Mouse (Mus musculus): Measurements from ENCODE around the gene Furin. TPM values are rescaled to one million over a fixed set of nuclear protein-coding genes. Genes with fewer than 3 reads are reported as not detected.

Gene Furin
- total and polyA plus RNA-seq, 2 experiments from 2014 or later = 18.9 to 67.6 TPM

DNA sequence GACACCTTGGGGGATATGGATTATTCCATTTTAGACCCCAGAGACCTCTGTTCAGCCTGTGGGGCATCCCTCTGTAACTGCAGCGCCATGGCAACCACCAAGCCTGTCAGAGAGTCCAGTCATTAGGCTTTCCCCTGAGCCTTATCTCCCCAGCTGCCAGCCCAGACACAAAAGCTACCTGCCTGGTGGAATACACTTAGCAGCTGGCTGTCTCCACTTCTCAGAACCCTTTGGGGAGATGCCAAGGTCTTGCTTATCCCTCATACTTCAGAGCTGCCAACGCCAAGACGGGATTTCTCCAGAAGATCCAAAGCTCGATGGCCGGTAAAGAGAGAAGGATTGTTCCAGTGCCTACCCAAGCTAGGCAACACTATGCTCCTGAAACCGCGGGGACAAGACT, 63.4 kb downstream of the Furin start:
- Histone ChIP-seq H3K9me3 (replicated peaks; ENCODE audit: control insufficient read depth, low read length) (no peaks in the 10 kb centered on the region), H3K27me3 (ENCODE audit: control insufficient read depth, insufficient read depth, low read length) (no peaks in the 10 kb centered on the region), H3K4me3 (ENCODE audit: low read depth, low read length) (no peak overlapping the region), H3K36me3 (replicated peaks; ENCODE audit: control insufficient read depth, insufficient read depth, low read length) (peaks cover 8% of the 10 kb centered on the region), H3K4me1 (ENCODE audit: control insufficient read depth, insufficient read depth) (peaks cover 23% of the 10 kb centered on the region), H3K4me2 (ENCODE audit: low read depth, low read length) (no peak overlapping the region), H3K27ac (ENCODE audit: low read depth) (no peak overlapping the region), H3K9ac (replicated peaks; ENCODE audit: low read depth, low read length) (no peak overlapping the region)
- ATAC-seq (ENCODE audit: insufficient read depth, low read depth) (no peak), DNase-seq (ENCODE audit: low spot score) (no peak)
- TF ChIP-seq EP300 (IDR thresholded peaks at IDR 0.05; ENCODE audit: low read depth) = no peak
- TF ChIP-seq CTCF (IDR thresholded peaks at IDR 0.05; ENCODE audit: low read depth) = no peak
- 61% methylated on average over 7 of the region's 7 CpGs for WGBS

DNA sequence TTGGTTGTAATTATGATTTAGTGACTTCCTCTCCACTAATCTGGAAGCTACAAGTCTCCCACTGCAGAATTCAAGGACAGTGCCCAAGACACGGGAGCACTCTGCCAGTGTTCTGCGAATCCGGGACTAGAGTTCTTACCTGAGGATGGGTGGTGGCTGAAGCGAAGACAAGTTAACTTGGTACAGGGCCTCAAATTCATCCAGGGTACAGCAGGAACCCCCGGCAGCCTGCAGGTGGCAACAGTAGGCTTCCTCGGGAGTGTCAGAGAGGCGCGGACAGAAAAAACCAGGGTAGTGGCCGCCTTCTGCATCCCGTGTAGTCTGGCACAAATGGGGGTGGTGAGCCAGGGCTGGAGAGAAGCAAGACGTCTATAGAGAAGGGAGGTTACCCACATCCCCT, 64.4 kb downstream of the Furin start, which contains the start of gene Unc45a:
Gene Unc45a (minus strand): TSS at position 213 of the 400 bp plus-strand sequence.
- Histone ChIP-seq H3K27ac (ENCODE audit: low read depth) (peak within 1 kb of the TSS; percentile 96), H3K9ac (replicated peaks; ENCODE audit: low read depth, low read length) (peak within 1 kb of the TSS; percentile 60), H3K27me3 (ENCODE audit: control insufficient read depth, insufficient read depth, low read length) (no peaks in the 10 kb centered on the region), H3K36me3 (replicated peaks; ENCODE audit: control insufficient read depth, insufficient read depth, low read length) (peaks cover 18% of the 10 kb centered on the region), H3K9me3 (replicated peaks; ENCODE audit: control insufficient read depth, low read length) (no peaks in the 10 kb centered on the region), H3K4me2 (ENCODE audit: low read depth, low read length) (peak within 1 kb of the TSS; percentile 67), H3K4me1 (ENCODE audit: control insufficient read depth, insufficient read depth) (peaks cover 23% of the 10 kb centered on the region), H3K4me3 (ENCODE audit: low read depth, low read length) (peak within 1 kb of the TSS; percentile 66)
- DNase-seq (ENCODE audit: low spot score) (peak; percentile 87), ATAC-seq (ENCODE audit: insufficient read depth, low read depth) (peak; percentile 52)
- peak; percentile 69 for TF ChIP-seq CTCF (IDR thresholded peaks at IDR 0.05; ENCODE audit: low read depth)
- TF ChIP-seq EP300 (IDR thresholded peaks at IDR 0.05; ENCODE audit: low read depth) = no peak
- WGBS = 0% methylated on average over 11 of the region's 11 CpGs

DNA sequence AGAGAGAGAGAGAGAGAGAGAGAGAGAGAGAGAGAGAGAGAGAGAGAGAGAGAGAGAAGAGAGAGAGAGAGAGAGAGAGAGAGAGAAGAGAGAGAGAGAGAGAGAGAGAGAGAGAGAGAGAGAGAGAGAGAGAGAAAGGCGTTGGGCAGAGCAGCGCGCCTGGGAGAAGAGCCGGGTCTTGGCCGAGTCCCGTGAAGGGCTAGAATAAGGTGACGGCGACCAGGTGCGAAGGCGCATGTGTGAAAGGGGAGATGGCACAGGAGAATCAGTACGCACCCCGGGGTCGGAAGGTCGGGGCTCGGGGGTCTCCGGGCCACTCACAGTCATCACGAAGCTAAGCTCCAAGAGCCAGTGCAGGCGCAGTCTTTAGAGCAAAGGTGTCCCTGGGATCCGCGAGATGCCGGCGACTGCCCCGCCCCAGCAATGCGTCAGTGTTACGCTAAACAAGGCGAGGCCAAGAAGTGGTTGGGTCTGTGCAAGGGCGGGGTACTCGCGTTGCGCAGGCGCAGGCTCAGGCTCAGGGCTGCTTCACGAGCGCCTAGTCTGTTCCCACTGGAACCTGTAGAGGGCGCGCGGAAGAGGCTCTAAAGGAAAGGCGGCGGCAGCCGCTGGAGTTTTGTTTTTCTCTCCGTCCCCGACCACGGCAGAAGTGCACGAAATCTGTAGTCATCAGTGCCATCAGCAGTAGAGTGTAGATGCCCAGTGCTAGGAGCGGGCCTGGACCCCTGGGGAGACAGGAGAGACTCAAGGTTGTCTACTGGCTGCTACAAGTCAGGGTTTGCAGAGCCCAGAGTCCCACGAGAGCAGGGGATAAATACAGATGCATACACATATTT, 65.2 kb downstream of the Furin start:
- Histone ChIP-seq H3K4me3 (ENCODE audit: low read depth, low read length) (peak overlapping the region; percentile 66), H3K27me3 (ENCODE audit: control insufficient read depth, insufficient read depth, low read length) (no peaks in the 10 kb centered on the region), H3K4me2 (ENCODE audit: low read depth, low read length) (peak overlapping the region; percentile 67), H3K36me3 (replicated peaks; ENCODE audit: control insufficient read depth, insufficient read depth, low read length) (peaks cover 26% of the 10 kb centered on the region), H3K9ac (replicated peaks; ENCODE audit: low read depth, low read length) (peak overlapping the region; percentile 60), H3K9me3 (replicated peaks; ENCODE audit: control insufficient read depth, low read length) (no peaks in the 10 kb centered on the region), H3K27ac (ENCODE audit: low read depth) (peak overlapping the region; percentile 96), H3K4me1 (ENCODE audit: control insufficient read depth, insufficient read depth) (peaks cover 23% of the 10 kb centered on the region)
- no peak for TF ChIP-seq EP300 (IDR thresholded peaks at IDR 0.05; ENCODE audit: low read depth)
- peak; percentile 77 for TF ChIP-seq CTCF (IDR thresholded peaks at IDR 0.05; ENCODE audit: low read depth)
- WGBS = under 1% methylated on average over 44 of the region's 45 CpGs
- DNase-seq (ENCODE audit: low spot score) (peak; percentile 98), ATAC-seq (ENCODE audit: insufficient read depth, low read depth) (peak; percentile 97)

DNA sequence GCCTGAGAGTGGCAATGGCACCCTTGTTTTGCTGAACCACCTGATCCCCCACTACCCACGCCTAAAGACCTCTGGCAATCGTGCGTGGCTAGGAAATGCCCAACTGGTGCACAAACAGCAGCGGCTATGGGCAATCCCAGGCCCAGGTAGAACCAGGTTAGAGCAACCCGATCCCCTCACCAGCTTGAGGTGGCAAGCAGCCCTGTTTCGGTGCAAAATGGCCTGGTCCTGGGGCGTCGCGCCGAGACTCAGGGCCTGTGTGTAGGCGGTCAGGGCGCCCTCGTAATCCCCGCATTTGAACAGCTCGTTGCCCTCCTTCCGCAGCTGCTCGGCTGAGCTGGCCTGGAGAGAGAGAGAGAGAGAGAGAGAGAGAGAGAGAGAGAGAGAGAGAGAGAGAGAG, 65.9 kb downstream of the Furin start:
- TF ChIP-seq CTCF (IDR thresholded peaks at IDR 0.05; ENCODE audit: low read depth) (no peak), EP300 (IDR thresholded peaks at IDR 0.05; ENCODE audit: low read depth) (no peak)
- 7% methylated on average over 17 of the region's 17 CpGs for WGBS
- no peaks in the 10 kb centered on the region for H3K9me3 ChIP-seq (replicated peaks; ENCODE audit: control insufficient read depth, low read length)
- H3K4me1 ChIP-seq (ENCODE audit: control insufficient read depth, insufficient read depth) = peaks cover 23% of the 10 kb centered on the region
- H3K4me2 ChIP-seq (ENCODE audit: low read depth, low read length) = peak overlapping the region; percentile 67
- DNase-seq (ENCODE audit: low spot score) (no peak), ATAC-seq (ENCODE audit: insufficient read depth, low read depth) (no peak)
- H3K27ac ChIP-seq (ENCODE audit: low read depth) = no peak overlapping the region
- peak overlapping the region; percentile 40 for H3K9ac ChIP-seq (replicated peaks; ENCODE audit: low read depth, low read length)
- H3K4me3 ChIP-seq (ENCODE audit: low read depth, low read length) = peak overlapping the region; percentile 66
- H3K36me3 ChIP-seq (replicated peaks; ENCODE audit: control insufficient read depth, insufficient read depth, low read length) = peaks cover 33% of the 10 kb centered on the region
- H3K27me3 ChIP-seq (ENCODE audit: control insufficient read depth, insufficient read depth, low read length) = no peaks in the 10 kb centered on the region

Other genes starting within 250 kb of the Furin start
- 17.5 and 24.2 TPM in 2 replicates for gene Sema4b, start 218.6 kb downstream of the Furin start, total RNA-seq (2014; rRNA removed; ENCODE audit: low replicate concordance)
- gene Sema4b, start 218.6 kb downstream of the Furin start, polyA plus RNA-seq (2015; fragmentation: Nextera tagmentation; extraction: Ambion mirVana) = 10.5 and 11.7 TPM in 2 replicates
- 26.0 and 27.2 TPM in 2 replicates for gene Cib1, start 172.6 kb downstream of the Furin start, total RNA-seq (2014; rRNA removed; ENCODE audit: low replicate concordance)
- gene Cib1, start 172.6 kb downstream of the Furin start, polyA plus RNA-seq (2015; fragmentation: Nextera tagmentation; extraction: Ambion mirVana) = 57.2 and 57.4 TPM in 2 replicates
- 2.5 and 5.5 TPM in 2 replicates for gene Gdpgp1, start 172.6 kb downstream of the Furin start, total RNA-seq (2014; rRNA removed; ENCODE audit: low replicate concordance)
- gene Gdpgp1, start 172.6 kb downstream of the Furin start, polyA plus RNA-seq (2015; fragmentation: Nextera tagmentation; extraction: Ambion mirVana) = 2.0 and 2.3 TPM in 2 replicates
- 0.35 TPM in 1 of 2 replicates, not detected in the other for gene Ttll13, start 159.1 kb downstream of the Furin start, total RNA-seq (2014; rRNA removed; ENCODE audit: low replicate concordance)
- 0.51 and 0.98 TPM in 2 replicates for gene Ttll13, start 159.1 kb downstream of the Furin start, polyA plus RNA-seq (2015; fragmentation: Nextera tagmentation; extraction: Ambion mirVana)
- gene Ngrn, start 144.2 kb downstream of the Furin start, total RNA-seq (2014; rRNA removed; ENCODE audit: low replicate concordance) = 14.0 and 29.4 TPM in 2 replicates
- 35.8 and 40.5 TPM in 2 replicates for gene Ngrn, start 144.2 kb downstream of the Furin start, polyA plus RNA-seq (2015; fragmentation: Nextera tagmentation; extraction: Ambion mirVana)
- 8.0 and 8.7 TPM in 2 replicates for gene Vps33b, start 135.8 kb downstream of the Furin start, total RNA-seq (2014; rRNA removed; ENCODE audit: low replicate concordance)
- gene Vps33b, start 135.8 kb downstream of the Furin start, polyA plus RNA-seq (2015; fragmentation: Nextera tagmentation; extraction: Ambion mirVana) = 3.6 and 3.9 TPM in 2 replicates
- gene Prc1, start 111.0 kb downstream of the Furin start, total RNA-seq (2014; rRNA removed; ENCODE audit: low replicate concordance) = 59.9 and 98.0 TPM in 2 replicates
- gene Prc1, start 111.0 kb downstream of the Furin start, polyA plus RNA-seq (2015; fragmentation: Nextera tagmentation; extraction: Ambion mirVana) = 46.1 and 49.4 TPM in 2 replicates
- 3.7 and 7.6 TPM in 2 replicates for gene Rccd1, start 81.0 kb downstream of the Furin start, total RNA-seq (2014; rRNA removed; ENCODE audit: low replicate concordance)
- gene Rccd1, start 81.0 kb downstream of the Furin start, polyA plus RNA-seq (2015; fragmentation: Nextera tagmentation; extraction: Ambion mirVana) = 2.9 and 3.1 TPM in 2 replicates
- gene Unc45a, start 64.4 kb downstream of the Furin start, total RNA-seq (2014; rRNA removed; ENCODE audit: low replicate concordance) = 21.6 and 44.5 TPM in 2 replicates
- 11.0 and 12.5 TPM in 2 replicates for gene Unc45a, start 64.4 kb downstream of the Furin start, polyA plus RNA-seq (2015; fragmentation: Nextera tagmentation; extraction: Ambion mirVana)
- gene Hddc3, start 62.3 kb downstream of the Furin start, total RNA-seq (2014; rRNA removed; ENCODE audit: low replicate concordance) = 19.8 and 28.5 TPM in 2 replicates
- gene Hddc3, start 62.3 kb downstream of the Furin start, polyA plus RNA-seq (2015; fragmentation: Nextera tagmentation; extraction: Ambion mirVana) = 14.5 and 17.8 TPM in 2 replicates
- gene Man2a2, start 34.1 kb downstream of the Furin start, total RNA-seq (2014; rRNA removed; ENCODE audit: low replicate concordance) = 30.2 and 55.2 TPM in 2 replicates
- 7.2 and 7.7 TPM in 2 replicates for gene Man2a2, start 34.1 kb downstream of the Furin start, polyA plus RNA-seq (2015; fragmentation: Nextera tagmentation; extraction: Ambion mirVana)
- gene Fes, start 17.5 kb downstream of the Furin start, total RNA-seq (2014; rRNA removed; ENCODE audit: low replicate concordance) = 13.5 and 23.1 TPM in 2 replicates
- 9.2 and 9.7 TPM in 2 replicates for gene Fes, start 17.5 kb downstream of the Furin start, polyA plus RNA-seq (2015; fragmentation: Nextera tagmentation; extraction: Ambion mirVana)
- gene Blm, start 129.7 kb upstream of the Furin start, total RNA-seq (2014; rRNA removed; ENCODE audit: low replicate concordance) = 2.6 and 6.4 TPM in 2 replicates
- 3.9 and 4.5 TPM in 2 replicates for gene Blm, start 129.7 kb upstream of the Furin start, polyA plus RNA-seq (2015; fragmentation: Nextera tagmentation; extraction: Ambion mirVana)